ENCODE assay signal across 20 mouse cellular contexts in the genomic region with DNA sequence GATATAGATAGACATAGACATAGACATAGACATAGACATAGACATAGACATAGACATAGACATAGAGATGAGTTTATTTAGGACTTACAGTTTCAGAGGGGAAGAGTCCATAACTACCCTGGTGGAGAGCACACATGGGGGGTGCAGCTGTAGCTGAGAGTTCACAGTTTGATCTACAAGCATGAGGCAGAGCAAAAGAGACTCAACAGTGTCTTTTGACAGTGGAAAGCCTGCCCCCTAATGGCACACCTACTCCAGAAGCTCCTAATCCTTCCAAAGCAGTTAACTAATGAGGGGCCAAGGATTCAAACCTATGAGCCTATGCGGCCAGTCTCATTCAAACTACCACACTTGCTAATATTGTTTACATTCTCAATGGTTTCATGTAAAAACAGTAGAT.
"Had no signal": no experiment of that assay in that cellular context is flagged by ENCODE, and none has a peak within 500 bp of the region (broad histone marks: within the 10 kb centered on the region; RNA-seq: fewer than 3 reads in every experiment).

No protein-coding gene starts in this region.

- DNase-seq: gastrocnemius, adult 2 months; gastrocnemius, postnatal 10 days; gastrocnemius, postnatal 25 days; heart, postnatal 10 days; heart, postnatal 4 days; kidney, postnatal 10 days; liver had no signal

- H3K9ac ChIP-seq: heart, embryonic 12.5 days; hindbrain, embryonic 12.5 days; hindbrain, embryonic 14.5 days; intestine, embryonic 15.5 days; kidney, embryonic 15.5 days; limb, embryonic 12.5 days; liver, embryonic 12.5 days; liver, embryonic 14.5 days had no signal

- H3K4me1 ChIP-seq: heart, embryonic 10.5 days; heart, embryonic 12.5 days; hindbrain, embryonic 10.5 days; hindbrain, embryonic 12.5 days; intestine, embryonic 15.5 days; kidney, embryonic 15.5 days; limb, embryonic 10.5 days; liver, embryonic 12.5 days had no signal

- H3K27me3 ChIP-seq: heart, embryonic 12.5 days; hindbrain, embryonic 12.5 days; intestine, embryonic 15.5 days; kidney, embryonic 15.5 days; limb, embryonic 12.5 days; liver, embryonic 12.5 days had no signal

- H3K27ac ChIP-seq: gastrocnemius, adult 2 months; heart, embryonic 10.5 days; hindbrain, embryonic 10.5 days; hindbrain, embryonic 12.5 days; hindbrain, embryonic 14.5 days; intestine, embryonic 15.5 days; kidney, embryonic 15.5 days; layer of hippocampus, adult 2 months; left cerebral cortex, adult 2 months; limb, embryonic 10.5 days; limb, embryonic 12.5 days; liver, embryonic 12.5 days; liver, embryonic 14.5 days had no signal

- H3K4me3 ChIP-seq: gastrocnemius, adult 2 months; heart, embryonic 10.5 days; heart, embryonic 12.5 days; hindbrain, embryonic 10.5 days; hindbrain, embryonic 12.5 days; intestine, embryonic 15.5 days; kidney, embryonic 15.5 days; layer of hippocampus, adult 2 months; left cerebral cortex, adult 2 months; limb, embryonic 10.5 days; limb, embryonic 12.5 days; liver, embryonic 12.5 days had no signal

- H3K36me3 ChIP-seq: heart, embryonic 10.5 days; heart, embryonic 12.5 days; hindbrain, embryonic 10.5 days; hindbrain, embryonic 12.5 days; intestine, embryonic 15.5 days; kidney, embryonic 15.5 days; limb, embryonic 10.5 days; limb, embryonic 12.5 days; liver, embryonic 12.5 days had no signal

- H3K4me2 ChIP-seq: heart, embryonic 12.5 days; hindbrain, embryonic 12.5 days; hindbrain, embryonic 14.5 days; intestine, embryonic 15.5 days; kidney, embryonic 15.5 days; limb, embryonic 12.5 days; liver, embryonic 12.5 days had no signal

- H3K9me3 ChIP-seq: heart, embryonic 10.5 days; heart, embryonic 12.5 days; hindbrain, embryonic 10.5 days; hindbrain, embryonic 12.5 days; intestine, embryonic 15.5 days; kidney, embryonic 15.5 days; limb, embryonic 10.5 days; limb, embryonic 12.5 days; liver, embryonic 12.5 days had no signal
